Comparison of ENCODE assay signal across 1 mouse cellular context in the genomic region with DNA sequence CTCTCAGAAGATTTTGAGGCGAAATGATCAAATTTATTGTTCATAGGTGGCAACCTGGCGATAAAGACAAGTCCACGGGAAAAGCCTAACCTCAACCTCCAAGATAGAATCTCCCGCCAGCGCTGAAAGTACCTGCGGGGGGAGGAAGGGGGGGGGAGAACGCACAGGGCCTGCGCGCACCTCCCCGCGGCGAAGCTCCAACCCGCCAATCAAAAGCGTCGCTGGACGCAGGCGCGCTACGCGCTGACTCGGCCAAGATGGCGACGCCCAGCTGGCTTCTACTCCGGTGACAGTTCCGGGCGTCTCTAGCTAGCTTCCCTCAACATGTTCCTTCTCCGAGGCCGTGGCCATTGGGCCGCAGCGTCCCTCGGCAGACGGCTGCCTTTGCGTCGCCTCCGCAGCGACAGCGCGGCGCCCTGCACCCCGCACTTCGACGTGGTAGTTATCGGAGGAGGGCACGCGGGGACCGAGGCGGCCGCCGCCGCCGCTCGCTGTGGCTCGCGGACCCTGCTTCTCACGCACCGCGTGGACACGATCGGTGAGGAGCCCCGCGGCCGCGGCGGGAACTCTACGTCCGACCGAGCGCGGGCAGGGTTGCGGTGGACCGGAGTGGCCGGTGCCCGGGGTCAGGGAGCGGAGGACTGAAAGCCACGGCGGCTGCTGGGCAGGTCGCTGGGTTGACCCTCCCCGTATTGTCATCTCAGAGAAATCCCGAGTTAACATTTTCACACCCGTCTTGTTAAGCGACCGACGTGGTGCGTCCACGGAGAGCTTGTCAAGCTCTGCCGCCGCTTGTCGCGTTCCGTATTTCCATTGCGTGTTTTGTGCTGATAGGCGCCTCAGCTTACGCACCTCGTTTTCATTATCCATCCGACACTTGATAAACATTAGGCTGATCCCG.
TF ChIP-seq lines count a peak whose summit lies in the region.

Mto1 (plus strand) TSS at position 236 of the 901 bp plus-strand sequence.
Gm17324 (minus strand) TSS at position 814 of the 901 bp plus-strand sequence.

TF ChIP-seq in MEL, 35 proteins besides CTCF, POLR2A, EP300 and RAD21 (continued from another document):
- no peak for TF ChIP-seq BHLHE40 (IDR thresholded peaks at IDR 0.05; ENCODE audit: borderline replicate concordance, low read depth, low read length)
- TF ChIP-seq RCOR1 (IDR thresholded peaks at IDR 0.05; ENCODE audit: low read depth, low read length) = no peak
- no peak for TF ChIP-seq USF2 (IDR thresholded peaks at IDR 0.05; ENCODE audit: borderline replicate concordance in 1 of 2, insufficient read depth in 1 of 2, low read depth in 1 of 2, low read length in 2 of 2)
- no peak for TF ChIP-seq TCF12 (IDR thresholded peaks at IDR 0.05; ENCODE audit: low read depth, low read length)
- peak; percentile 57; the same call in 1 of the 2 replicates for TF ChIP-seq SIN3A (IDR thresholded peaks at IDR 0.05; ENCODE audit: low read length)
- no peak for TF ChIP-seq CHD1 (IDR thresholded peaks at IDR 0.05; ENCODE audit: low read depth, low read length)
- peak; percentile 82 for TF ChIP-seq GATA1 (IDR thresholded peaks at IDR 0.05; ENCODE audit: low read depth, low read length)
- TF ChIP-seq MAFK (IDR thresholded peaks at IDR 0.05; ENCODE audit: borderline replicate concordance, low read depth, low read length) = no peak
- TF ChIP-seq ZC3H11A (IDR thresholded peaks at IDR 0.05; ENCODE audit: low read depth, low read length) = no peak
- TF ChIP-seq UBTF (IDR thresholded peaks at IDR 0.05; ENCODE audit: borderline replicate concordance, insufficient read depth, low read depth, low read length) = no peak
- no peak for TF ChIP-seq USF1 (IDR thresholded peaks at IDR 0.05; ENCODE audit: low read depth, low read length)
- no peak; the same call in 1 of the 2 replicates for TF ChIP-seq KAT2A (conservative IDR thresholded peaks at IDR 0.05; ENCODE audit: low read depth, low read length)
- TF ChIP-seq MEF2A (IDR thresholded peaks at IDR 0.05; ENCODE audit: extremely low read depth, insufficient replicate concordance, low read depth, low read length, poor library complexity, severe bottlenecking) = no peak
- no peak for TF ChIP-seq GABPA (IDR thresholded peaks at IDR 0.05; ENCODE audit: low read depth, low read length)
- TF ChIP-seq ELF1 (IDR thresholded peaks at IDR 0.05; ENCODE audit: low read depth, low read length) = no peak
- TF ChIP-seq NRF1 (IDR thresholded peaks at IDR 0.05; ENCODE audit: insufficient read depth, low read depth, low read length, poor library complexity, severe bottlenecking) = peak; percentile 86
- no peak for TF ChIP-seq ZNF384 (IDR thresholded peaks at IDR 0.05; ENCODE audit: low read depth, low read length)
